Mouse (Mus musculus): Measurements from ENCODE around the gene Cela3b. TPM values are rescaled to one million over a fixed set of nuclear protein-coding genes. Genes with fewer than 3 reads are reported as not detected.
A peak's percentile ranks its signal among the peaks of the same experiment; 100 is the strongest.

The Cela3b gene
- polyA plus RNA-seq, 1 experiment from 2014 or later = 232 TPM

DNA sequence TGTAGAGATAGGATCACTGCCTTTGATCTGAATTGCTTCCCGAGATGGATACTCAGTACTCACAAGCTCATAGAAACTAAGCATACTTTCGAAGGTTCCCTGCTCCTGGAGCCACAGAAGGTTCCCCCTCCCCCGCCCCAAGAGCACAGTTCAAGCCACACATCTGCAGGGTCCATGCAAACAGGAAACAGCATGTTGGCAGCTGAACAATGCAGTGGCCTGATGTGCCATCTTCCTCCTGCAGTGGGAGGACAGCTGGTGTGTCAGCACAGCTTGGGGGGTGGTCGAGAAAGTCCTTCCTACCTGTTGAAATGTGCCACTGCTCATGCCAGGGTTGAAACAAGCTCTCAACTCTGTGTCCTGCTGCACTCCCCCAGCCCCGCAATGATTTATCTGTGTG is 28.5 kb upstream of the Cela3b start:
- Histone ChIP-seq H3K9me3 (no peaks in the 10 kb centered on the region), H3K4me3 (replicated peaks) (no peak overlapping the region), H3K4me2 (no peak overlapping the region), H3K4me1 (peaks cover 8% of the 10 kb centered on the region; the same call in 1 of the 2 replicates), H3K36me3 (no peaks in the 10 kb centered on the region), H3K27ac (no peak overlapping the region), H3K27me3 (replicated peaks) (no peaks in the 10 kb centered on the region), H3K9ac (no peak overlapping the region)
- 56% methylated on average over 5 of the region's 5 CpGs for WGBS
- no peak for ATAC-seq (ENCODE audit: insufficient read depth, low FRiP score, low read depth)

DNA sequence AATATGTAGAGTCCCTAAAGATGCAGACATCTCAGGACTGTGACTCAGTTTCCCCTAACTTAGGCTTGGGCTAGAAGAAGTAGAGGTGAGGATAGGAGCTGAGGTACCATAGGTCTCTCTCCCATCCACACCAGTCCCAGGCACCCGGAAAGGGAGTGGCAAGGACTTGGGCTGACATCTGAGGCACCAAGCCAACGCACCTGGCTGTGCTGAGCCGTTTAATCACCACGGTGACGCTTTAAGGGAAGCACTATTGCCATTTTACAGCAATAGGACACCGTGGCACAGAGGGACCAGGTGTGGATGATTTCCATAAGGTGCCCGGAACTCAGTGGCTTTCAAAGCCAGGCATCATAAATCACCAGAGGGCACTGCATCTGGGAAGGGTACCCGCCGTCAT is 28.0 kb upstream of the Cela3b start:
- Histone ChIP-seq H3K9ac (no peak overlapping the region), H3K27ac (no peak overlapping the region), H3K9me3 (no peaks in the 10 kb centered on the region), H3K27me3 (replicated peaks) (no peaks in the 10 kb centered on the region), H3K4me3 (replicated peaks) (no peak overlapping the region), H3K4me1 (peaks cover 8% of the 10 kb centered on the region; the same call in 1 of the 2 replicates), H3K4me2 (no peak overlapping the region), H3K36me3 (no peaks in the 10 kb centered on the region)
- no peak for ATAC-seq (ENCODE audit: insufficient read depth, low FRiP score, low read depth)
- WGBS = 70% methylated on average over 9 of the region's 9 CpGs

DNA sequence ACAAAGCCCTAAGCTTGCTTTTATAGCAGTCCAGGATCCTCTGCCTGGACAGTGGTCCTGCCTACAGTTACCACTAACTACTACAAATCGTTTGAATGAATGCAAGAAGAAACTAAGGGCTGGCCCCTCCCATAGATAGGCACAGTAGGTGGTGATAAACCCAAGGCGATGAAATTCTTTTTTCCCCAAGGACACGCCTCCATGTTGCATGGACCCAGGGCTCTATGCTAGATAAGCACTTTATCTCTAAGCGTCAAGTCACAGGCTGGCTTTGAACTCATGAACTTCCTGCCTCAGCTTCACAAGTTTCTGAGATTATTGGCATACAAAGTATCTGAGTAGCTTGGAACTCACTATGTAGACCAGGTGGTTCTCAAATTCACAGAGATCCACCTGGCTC is 27.0 kb upstream of the Cela3b start:
- no peak for ATAC-seq (ENCODE audit: insufficient read depth, low FRiP score, low read depth)
- Histone ChIP-seq H3K9ac (no peak overlapping the region), H3K4me2 (no peak overlapping the region), H3K27me3 (replicated peaks) (no peaks in the 10 kb centered on the region), H3K27ac (no peak overlapping the region), H3K9me3 (no peaks in the 10 kb centered on the region), H3K4me1 (no peaks in the 10 kb centered on the region; the same call in 1 of the 2 replicates), H3K36me3 (no peaks in the 10 kb centered on the region), H3K4me3 (replicated peaks) (no peak overlapping the region)
- WGBS = 56% methylated on average over 4 of the region's 4 CpGs

DNA sequence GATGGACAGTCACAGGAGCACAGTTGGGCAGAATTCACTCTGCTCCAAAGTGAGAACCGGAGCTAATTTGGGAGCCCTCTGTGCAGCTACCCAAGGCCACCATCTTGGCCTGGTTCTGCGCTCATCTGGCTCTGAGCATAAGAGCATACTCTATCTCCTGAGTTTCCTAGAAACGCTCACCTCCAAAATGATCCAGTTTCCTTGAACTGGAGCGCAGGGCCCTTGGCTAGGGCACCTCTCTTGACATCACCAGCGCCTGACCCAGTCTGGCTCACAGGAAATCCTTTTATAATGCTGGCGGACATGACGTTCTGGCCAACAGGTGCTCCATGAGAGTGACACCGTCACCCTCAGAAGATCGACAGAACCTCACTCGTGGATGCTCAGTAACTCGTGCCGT is 26.2 kb upstream of the Cela3b start:
- Histone ChIP-seq H3K27me3 (replicated peaks) (no peaks in the 10 kb centered on the region), H3K36me3 (no peaks in the 10 kb centered on the region), H3K4me1 (no peaks in the 10 kb centered on the region), H3K9me3 (no peaks in the 10 kb centered on the region), H3K27ac (no peak overlapping the region), H3K4me3 (replicated peaks) (no peak overlapping the region), H3K9ac (no peak overlapping the region), H3K4me2 (no peak overlapping the region)
- WGBS = 86% methylated on average over 12 of the region's 12 CpGs
- ATAC-seq (ENCODE audit: insufficient read depth, low FRiP score, low read depth) = no peak

DNA sequence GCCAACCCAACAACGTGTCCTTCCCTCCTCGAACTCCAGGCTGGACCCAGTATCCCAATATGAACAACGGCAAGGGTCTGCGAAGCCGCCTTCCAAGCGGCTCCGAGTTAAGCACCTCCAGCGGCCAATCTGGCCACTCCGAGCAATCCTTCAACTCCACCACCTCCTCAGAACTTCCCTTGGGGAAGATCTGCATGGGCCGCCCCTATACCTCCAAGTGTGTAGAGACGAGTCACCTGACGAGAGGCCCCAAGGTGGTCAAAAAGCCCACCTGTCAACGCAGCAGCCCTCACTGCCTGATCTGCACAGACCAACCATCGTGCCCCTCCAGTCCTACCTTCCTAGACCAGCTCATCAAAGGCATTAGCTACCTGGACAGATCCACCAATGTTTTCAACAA is 24.2 kb upstream of the Cela3b start:
- Histone ChIP-seq H3K4me2 (no peak overlapping the region), H3K27me3 (replicated peaks) (no peaks in the 10 kb centered on the region), H3K36me3 (no peaks in the 10 kb centered on the region), H3K27ac (no peak overlapping the region), H3K9me3 (no peaks in the 10 kb centered on the region), H3K4me1 (0 out of 2 replicates have a peak, but pooled peaks cover 4% of the 10 kb centered on the region), H3K9ac (no peak overlapping the region), H3K4me3 (replicated peaks) (no peak overlapping the region)
- WGBS = 88% methylated on average over 14 of the region's 14 CpGs
- ATAC-seq (ENCODE audit: insufficient read depth, low FRiP score, low read depth) = no peak

DNA sequence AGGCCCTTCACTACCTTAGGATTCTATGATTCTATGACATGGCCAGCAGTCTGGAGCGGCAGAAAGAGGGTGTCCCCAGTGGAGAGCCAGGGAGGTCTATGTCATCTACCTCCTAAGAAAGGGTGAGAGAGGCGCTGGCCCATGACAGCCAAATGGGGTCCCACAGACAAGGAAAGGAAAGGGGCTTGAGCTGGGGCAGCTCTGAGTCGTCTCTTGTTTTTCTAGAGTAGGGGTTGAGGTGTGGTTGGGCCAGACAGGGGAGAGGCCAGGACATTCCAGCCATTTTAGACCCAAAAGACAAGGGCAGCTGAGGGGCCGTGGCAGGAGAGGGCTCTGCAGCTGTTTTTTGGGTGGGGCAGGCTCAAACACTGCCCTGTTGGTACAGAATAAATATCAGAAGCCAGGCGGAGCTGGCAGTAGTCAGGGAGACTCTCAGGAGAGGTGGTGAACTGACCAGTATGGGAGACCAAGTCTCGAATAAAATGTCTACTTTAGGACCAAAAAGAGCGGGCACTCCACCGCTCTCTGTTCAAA is 23.0 kb upstream of the Cela3b start, which contains the start of gene 1700013G24Rik:
1700013G24Rik (plus strand) TSS at position 51 of the 534 bp plus-strand sequence.
- Histone ChIP-seq H3K4me1 (peaks cover 13% of the 10 kb centered on the region), H3K4me3 (replicated peaks) (no peak within 1 kb of the TSS), H3K36me3 (no peaks in the 10 kb centered on the region), H3K4me2 (no peak within 1 kb of the TSS), H3K9me3 (no peaks in the 10 kb centered on the region), H3K27ac (no peak within 1 kb of the TSS), H3K27me3 (replicated peaks) (no peaks in the 10 kb centered on the region), H3K9ac (no peak within 1 kb of the TSS)
- ATAC-seq (ENCODE audit: insufficient read depth, low FRiP score, low read depth) = no peak
- WGBS = 77% methylated on average over 8 of the region's 8 CpGs

DNA sequence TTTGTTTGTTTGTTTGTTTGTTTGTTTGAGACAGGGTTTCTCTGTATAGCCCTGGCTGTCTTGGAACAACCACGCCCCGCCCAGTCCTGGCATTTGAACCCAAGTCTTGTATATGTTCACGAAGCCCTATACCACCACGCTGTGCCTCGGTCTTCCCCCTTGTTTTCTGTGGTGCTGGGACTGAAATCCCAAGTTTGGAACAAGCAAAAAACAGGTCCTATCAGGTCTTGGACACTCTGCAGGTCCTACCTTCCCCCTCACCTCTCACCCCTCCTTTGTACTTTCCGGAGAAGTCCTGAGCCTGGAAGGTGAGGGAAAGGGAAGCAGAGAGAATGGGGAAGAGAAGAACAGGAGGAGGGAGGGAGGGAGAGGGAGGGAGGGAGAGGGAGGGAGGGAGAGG is 21.9 kb upstream of the Cela3b start:
- no peak overlapping the region for H3K27ac ChIP-seq
- H3K9ac ChIP-seq = no peak overlapping the region
- H3K9me3 ChIP-seq = no peaks in the 10 kb centered on the region
- ATAC-seq (ENCODE audit: insufficient read depth, low FRiP score, low read depth) = no peak
- H3K36me3 ChIP-seq = no peaks in the 10 kb centered on the region
- no peak overlapping the region for H3K4me2 ChIP-seq
- no peaks in the 10 kb centered on the region for H3K27me3 ChIP-seq (replicated peaks)
- WGBS = 89% methylated on average over 6 of the region's 6 CpGs
- H3K4me1 ChIP-seq = peaks cover 17% of the 10 kb centered on the region
- H3K4me3 ChIP-seq (replicated peaks) = no peak overlapping the region

DNA sequence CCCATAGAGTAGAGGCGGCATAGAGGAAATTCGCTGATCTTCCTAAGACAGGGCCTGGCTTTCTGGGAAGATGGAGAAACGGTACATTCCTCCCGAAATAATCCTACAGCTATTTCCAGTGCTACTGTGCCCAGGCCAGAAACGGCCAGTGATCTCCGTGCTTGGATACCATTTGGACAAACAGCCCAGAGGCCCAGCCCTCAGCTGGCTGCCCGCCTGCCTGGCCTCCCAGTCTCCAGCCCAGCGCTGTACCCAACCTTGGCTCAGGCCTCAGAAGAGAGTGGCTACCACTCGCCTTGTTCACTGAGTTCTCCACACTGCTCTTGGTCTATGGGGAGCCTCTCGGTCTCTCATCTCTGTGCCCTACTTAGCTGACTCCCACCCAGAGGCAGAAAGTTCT is 19.4 kb upstream of the Cela3b start:
- H3K27me3 ChIP-seq (replicated peaks) = no peaks in the 10 kb centered on the region
- peak overlapping the region; percentile 51 for H3K27ac ChIP-seq
- WGBS = 69% methylated on average over 10 of the region's 10 CpGs
- no peak for ATAC-seq (ENCODE audit: insufficient read depth, low FRiP score, low read depth)
- H3K4me3 ChIP-seq (replicated peaks) = no peak overlapping the region
- peaks cover 17% of the 10 kb centered on the region for H3K4me1 ChIP-seq
- no peaks in the 10 kb centered on the region for H3K36me3 ChIP-seq
- H3K9me3 ChIP-seq = no peaks in the 10 kb centered on the region
- H3K9ac ChIP-seq = no peak overlapping the region
- H3K4me2 ChIP-seq = no peak overlapping the region

DNA sequence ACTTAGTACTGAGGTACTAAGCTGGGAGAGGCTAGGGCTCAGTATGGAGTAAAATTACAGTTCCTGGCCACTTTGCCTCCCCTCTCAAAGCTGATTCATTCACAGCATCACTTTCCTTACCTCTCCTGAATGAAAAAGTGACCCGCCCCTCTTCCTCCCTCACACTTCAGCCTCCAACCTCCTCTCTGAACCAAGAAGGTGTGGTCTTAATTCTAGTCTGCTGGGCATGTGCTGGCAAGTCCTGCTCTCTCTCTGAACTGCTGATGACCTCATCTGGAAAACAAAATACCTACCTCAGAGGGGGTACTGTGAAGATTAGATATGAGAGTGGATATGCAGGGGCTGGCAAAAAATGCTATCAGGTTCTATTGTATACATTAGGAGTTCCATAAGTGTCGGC is 18.8 kb upstream of the Cela3b start:
- no peaks in the 10 kb centered on the region for H3K9me3 ChIP-seq
- no peaks in the 10 kb centered on the region for H3K27me3 ChIP-seq (replicated peaks)
- H3K4me3 ChIP-seq (replicated peaks) = no peak overlapping the region
- WGBS = 42% methylated on average over 2 of the region's 2 CpGs
- no peak overlapping the region for H3K9ac ChIP-seq
- peak; percentile 67 for ATAC-seq (ENCODE audit: insufficient read depth, low FRiP score, low read depth)
- H3K36me3 ChIP-seq = no peaks in the 10 kb centered on the region
- peaks cover 17% of the 10 kb centered on the region for H3K4me1 ChIP-seq
- no peak overlapping the region for H3K4me2 ChIP-seq
- H3K27ac ChIP-seq = peak overlapping the region; percentile 55

DNA sequence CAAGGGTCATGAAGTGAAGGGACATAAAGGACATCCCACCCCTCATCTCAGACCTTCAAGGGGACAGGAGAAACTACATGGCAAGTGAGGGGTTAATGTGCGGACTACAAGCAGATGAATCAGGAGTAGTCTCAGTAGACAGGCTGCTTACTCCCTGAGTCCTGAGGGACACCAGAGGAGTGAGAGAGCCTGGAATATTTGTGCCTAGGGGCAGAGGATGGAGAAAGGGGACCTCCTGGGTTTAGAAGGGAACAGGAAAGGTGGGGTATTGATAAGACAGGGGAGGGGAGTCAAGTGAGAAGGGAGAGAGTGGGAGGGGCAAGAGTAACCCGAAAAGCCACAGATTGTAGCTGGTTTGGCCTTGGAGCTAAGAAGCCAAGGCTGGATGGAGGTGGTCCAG is 18.3 kb upstream of the Cela3b start:
- H3K9me3 ChIP-seq = no peaks in the 10 kb centered on the region
- no peak overlapping the region for H3K9ac ChIP-seq
- no peaks in the 10 kb centered on the region for H3K27me3 ChIP-seq (replicated peaks)
- H3K4me2 ChIP-seq = no peak overlapping the region
- 0 out of 2 replicates have a peak, but pooled peaks have one; percentile 13 for ATAC-seq (ENCODE audit: insufficient read depth, low FRiP score, low read depth)
- peak overlapping the region; percentile 55 for H3K27ac ChIP-seq
- no peak overlapping the region for H3K4me3 ChIP-seq (replicated peaks)
- peaks cover 17% of the 10 kb centered on the region for H3K4me1 ChIP-seq
- H3K36me3 ChIP-seq = no peaks in the 10 kb centered on the region
- WGBS = 20% methylated on average over 2 of the region's 2 CpGs

DNA sequence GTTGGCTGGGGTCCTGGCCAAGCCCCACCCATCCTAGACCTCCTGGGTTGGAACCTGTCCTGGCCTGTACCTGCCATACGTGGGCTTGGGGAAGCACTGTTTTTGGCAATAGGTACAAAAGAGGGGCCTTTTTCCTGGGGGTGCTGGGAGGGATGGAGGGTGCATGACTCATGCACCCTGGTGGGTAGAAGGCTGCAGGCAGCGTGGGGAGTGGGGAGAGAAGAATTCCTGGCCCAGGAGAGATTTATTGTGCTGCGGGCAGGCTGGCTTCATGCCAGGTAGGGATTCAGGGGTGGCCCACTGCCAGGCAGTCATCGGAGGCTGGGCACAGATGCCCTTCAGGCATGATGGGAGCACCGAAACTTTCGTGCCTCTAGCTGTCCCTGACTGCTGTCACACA is 17.9 kb upstream of the Cela3b start:
- H3K9ac ChIP-seq = no peak overlapping the region
- WGBS = 37% methylated on average over 6 of the region's 6 CpGs
- H3K9me3 ChIP-seq = no peaks in the 10 kb centered on the region
- ATAC-seq (ENCODE audit: insufficient read depth, low FRiP score, low read depth) = no peak; the same call in 1 of the 2 replicates
- H3K4me1 ChIP-seq = peaks cover 17% of the 10 kb centered on the region
- H3K4me2 ChIP-seq = no peak overlapping the region
- H3K27ac ChIP-seq = peak overlapping the region; percentile 55
- no peaks in the 10 kb centered on the region for H3K27me3 ChIP-seq (replicated peaks)
- H3K4me3 ChIP-seq (replicated peaks) = no peak overlapping the region
- H3K36me3 ChIP-seq = no peaks in the 10 kb centered on the region

DNA sequence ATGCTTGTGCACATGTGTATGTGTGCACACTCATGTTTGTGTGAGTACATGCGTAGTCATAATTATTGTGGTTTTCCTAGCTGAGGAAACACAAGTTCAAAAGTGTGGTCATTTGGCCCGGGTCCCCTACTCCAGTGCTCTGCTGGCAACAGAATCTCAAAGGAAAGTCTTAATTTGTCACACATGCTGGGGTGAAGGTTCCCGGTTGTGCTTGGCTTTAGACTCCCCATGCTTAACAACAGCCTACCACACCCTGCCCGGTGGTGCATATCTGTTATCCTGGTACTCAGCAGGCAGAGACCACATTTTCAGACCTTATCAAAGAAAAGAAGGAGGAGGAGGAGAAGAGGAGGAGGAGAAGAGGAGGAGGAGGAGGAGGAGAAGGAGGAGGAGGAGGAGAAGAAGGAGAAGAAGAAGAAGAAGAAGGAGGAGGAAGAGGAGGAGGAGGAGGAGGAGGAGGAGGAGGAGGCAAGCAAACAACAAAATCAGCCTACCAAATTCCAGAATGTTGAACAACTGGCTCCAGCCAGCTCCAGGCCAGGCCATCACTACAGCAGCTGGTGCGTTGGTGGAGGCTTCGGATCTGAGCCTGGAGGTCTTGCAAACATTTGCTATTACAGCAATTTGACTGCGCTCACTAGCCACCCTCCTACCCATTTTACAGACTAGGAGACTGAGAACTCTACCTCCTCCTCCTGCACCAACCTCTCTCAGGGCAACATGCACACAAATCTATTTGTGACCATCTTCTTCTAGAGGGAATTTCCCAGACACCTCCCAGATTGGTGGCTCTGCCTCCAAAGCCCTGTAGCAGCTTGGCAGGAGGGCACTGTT is 17.2 kb upstream of the Cela3b start:
- Histone ChIP-seq H3K27ac (peak overlapping the region; percentile 27; the same call in 1 of the 2 replicates), H3K4me3 (replicated peaks) (no peak overlapping the region), H3K27me3 (replicated peaks) (no peaks in the 10 kb centered on the region), H3K9ac (no peak overlapping the region), H3K4me1 (peaks cover 17% of the 10 kb centered on the region), H3K4me2 (no peak overlapping the region), H3K36me3 (no peaks in the 10 kb centered on the region), H3K9me3 (no peaks in the 10 kb centered on the region)
- 49% methylated on average over 7 of the region's 7 CpGs for WGBS
- no peak for ATAC-seq (ENCODE audit: insufficient read depth, low FRiP score, low read depth)

Measured in stomach, embryonic 15.5 days (tissue).